Mouse (Mus musculus): ENCODE measurements around the gene Plch2. TPM values are rescaled to one million over a fixed set of nuclear protein-coding genes. Genes with fewer than 3 reads are reported as not detected.
A peak's percentile ranks its signal among the peaks of the same experiment; 100 is the strongest.

Plch2 gene
- polyA plus RNA-seq, 1 experiment from 2014 or later = 0.24 TPM

DNA sequence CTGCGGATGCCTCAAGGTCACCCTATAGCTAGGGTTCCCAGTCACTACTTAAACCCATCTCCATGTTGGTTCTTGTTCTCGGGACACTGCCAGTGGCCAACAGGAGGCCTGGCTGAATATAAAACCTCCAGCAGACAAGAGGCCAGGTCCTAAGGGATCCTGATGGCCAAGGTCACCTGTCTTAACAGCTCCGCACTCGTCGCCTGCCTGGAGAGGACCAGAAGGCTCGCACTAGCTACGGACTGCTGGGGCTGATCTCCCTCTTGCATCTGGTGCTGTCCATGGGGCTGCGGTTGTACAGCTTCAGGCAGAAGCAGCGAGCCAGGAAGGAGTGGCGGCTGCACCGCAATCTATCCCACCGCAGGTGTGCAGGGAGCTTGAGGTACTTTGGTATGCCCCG lies 13.6 kb upstream of the Plch2 start:
- Histone ChIP-seq H3K4me1 (peaks cover 38% of the 10 kb centered on the region), H3K4me2 (no peak overlapping the region), H3K4me3 (no peak overlapping the region), H3K27ac (no peak overlapping the region), H3K27me3 (replicated peaks) (no peaks in the 10 kb centered on the region), H3K9me3 (replicated peaks) (no peaks in the 10 kb centered on the region), H3K9ac (no peak overlapping the region), H3K36me3 (peaks cover 74% of the 10 kb centered on the region)
- WGBS (ENCODE audit: insufficient replicate concordance) = 91% methylated on average over 13 of the region's 13 CpGs
- ATAC-seq = no peak

GRCm38 (mm10) chr4:155069191-155069590 lies 12.6 kb upstream of the Plch2 start:
- Histone ChIP-seq H3K4me2 (no peak overlapping the region), H3K4me3 (no peak overlapping the region), H3K36me3 (peaks cover 64% of the 10 kb centered on the region), H3K9ac (no peak overlapping the region), H3K9me3 (replicated peaks) (no peaks in the 10 kb centered on the region), H3K27ac (peak overlapping the region; percentile 27; the same call in 1 of the 2 replicates), H3K4me1 (peaks cover 41% of the 10 kb centered on the region), H3K27me3 (replicated peaks) (no peaks in the 10 kb centered on the region)
- ATAC-seq = no peak
- 87% methylated on average over 6 of the region's 6 CpGs for WGBS (ENCODE audit: insufficient replicate concordance)

- Histone ChIP-seq H3K36me3 (peaks cover 57% of the 10 kb centered on the region), H3K4me3 (peak overlapping the region; percentile 66; the same call in 1 of the 2 replicates), H3K4me2 (peak overlapping the region; percentile 81), H3K27ac (peak overlapping the region; percentile 27; the same call in 1 of the 2 replicates), H3K4me1 (peaks cover 47% of the 10 kb centered on the region), H3K9ac (0 out of 2 replicates have a peak overlapping the region, but pooled peaks have one; percentile 83), H3K27me3 (replicated peaks) (peaks cover 4% of the 10 kb centered on the region; the same call in 1 of the 2 replicates), H3K9me3 (replicated peaks) (no peaks in the 10 kb centered on the region)
- no peak for ATAC-seq
- 84% methylated on average over 20 of the region's 20 CpGs for WGBS (ENCODE audit: insufficient replicate concordance)
Observed at GRCm38 (mm10) chr4:155068357-155068972, 11.9 kb upstream of the Plch2 start.

GRCm38 (mm10) chr4:155066834-155067522 lies 10.4 kb upstream of the Plch2 start, which contains the start of gene Pex10:
TSS of gene Pex10 (plus strand) at chr4:155067016.
- Histone ChIP-seq H3K27me3 (replicated peaks) (peaks cover 14% of the 10 kb centered on the region), H3K9ac (peak within 1 kb of the TSS; percentile 83), H3K27ac (peak within 1 kb of the TSS; percentile 87), H3K36me3 (peaks cover 42% of the 10 kb centered on the region), H3K4me3 (peak within 1 kb of the TSS; percentile 66), H3K4me2 (peak within 1 kb of the TSS; percentile 81), H3K9me3 (replicated peaks) (no peaks in the 10 kb centered on the region), H3K4me1 (peaks cover 47% of the 10 kb centered on the region)
- under 1% methylated on average over 48 of the region's 48 CpGs for WGBS (ENCODE audit: insufficient replicate concordance)
- ATAC-seq = peak; percentile 92

DNA sequence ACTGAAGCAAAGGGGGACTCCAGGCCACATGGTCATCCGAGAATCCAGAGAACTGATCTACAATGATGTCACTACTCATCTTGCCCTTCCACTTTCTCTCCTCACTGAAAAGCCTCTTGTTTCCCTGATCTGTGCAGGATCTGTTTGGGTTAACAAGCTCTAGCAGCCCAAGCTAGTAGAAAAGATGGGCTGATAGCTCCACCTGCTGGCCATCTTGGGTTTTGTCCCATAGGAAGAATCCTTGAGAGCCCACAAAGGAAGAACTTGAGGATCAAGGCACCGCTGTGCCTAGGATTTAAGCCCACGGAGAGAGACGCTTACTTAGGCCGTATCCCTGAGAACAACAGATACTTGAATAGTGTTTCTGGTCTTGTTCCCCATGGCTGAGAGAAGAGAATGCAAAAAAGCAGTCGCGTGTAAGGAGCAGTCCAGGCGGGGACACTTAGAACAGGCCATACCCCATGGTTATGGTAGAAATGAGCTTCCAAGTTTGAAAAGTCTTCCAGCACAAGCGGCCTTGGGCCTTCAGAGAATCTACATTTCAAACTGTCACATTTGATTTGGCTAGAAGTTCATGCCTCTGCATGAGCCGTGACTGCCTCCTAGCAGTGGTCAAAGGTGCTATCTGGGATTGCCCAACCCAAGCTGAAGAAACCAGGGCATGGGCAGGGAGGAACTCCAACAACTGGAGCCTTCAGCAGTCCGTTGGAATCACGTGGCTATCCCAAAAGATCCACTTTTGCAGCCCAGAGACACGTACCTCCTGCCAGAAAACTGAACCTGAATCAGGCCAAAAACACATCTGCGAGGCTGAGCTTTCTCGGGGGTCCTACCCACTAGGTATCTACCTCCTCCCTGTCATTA lies 9.6 kb upstream of the Plch2 start:
- ATAC-seq = peak; percentile 65
- peaks cover 22% of the 10 kb centered on the region for H3K27me3 ChIP-seq (replicated peaks)

DNA sequence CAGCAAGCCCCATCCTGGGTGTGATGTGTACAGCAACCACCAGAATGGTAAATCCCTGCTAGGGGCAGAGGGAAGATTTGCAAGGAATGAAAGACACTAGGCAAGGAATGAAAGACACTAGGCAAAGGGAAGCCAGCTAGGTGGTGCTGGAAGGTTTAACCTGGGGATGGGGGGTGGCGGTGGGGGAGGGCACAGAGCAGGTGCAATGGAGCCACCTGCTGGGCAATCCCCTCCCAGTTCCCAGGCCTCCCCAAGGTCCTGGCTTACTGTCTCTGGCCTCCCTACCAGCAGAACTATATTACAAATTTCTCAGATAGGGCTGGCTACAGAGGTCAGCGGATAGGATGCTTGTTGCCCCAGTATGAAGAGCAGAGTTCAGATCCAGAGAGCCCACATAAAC lies 7.9 kb upstream of the Plch2 start:
- H3K4me1 ChIP-seq = peaks cover 43% of the 10 kb centered on the region
- no peak overlapping the region for H3K4me3 ChIP-seq
- WGBS (ENCODE audit: insufficient replicate concordance) = 65% methylated on average over 2 of the region's 2 CpGs
- peaks cover 30% of the 10 kb centered on the region for H3K27me3 ChIP-seq (replicated peaks)
- H3K36me3 ChIP-seq = peaks cover 17% of the 10 kb centered on the region
- ATAC-seq = no peak
- H3K9me3 ChIP-seq (replicated peaks) = no peaks in the 10 kb centered on the region
- H3K4me2 ChIP-seq = no peak overlapping the region
- no peak overlapping the region for H3K27ac ChIP-seq
- no peak overlapping the region for H3K9ac ChIP-seq

More for the DNA sequence above, 9.6 kb upstream of the Plch2 start:
- H3K4me1 ChIP-seq = peaks cover 47% of the 10 kb centered on the region
- 3% methylated on average over 15 of the region's 15 CpGs for WGBS (ENCODE audit: insufficient replicate concordance)
- H3K9ac ChIP-seq = peak overlapping the region; percentile 58
- peak overlapping the region; percentile 87 for H3K27ac ChIP-seq
- peak overlapping the region; percentile 81 for H3K4me2 ChIP-seq
- H3K4me3 ChIP-seq = peak overlapping the region; percentile 66
- no peaks in the 10 kb centered on the region for H3K9me3 ChIP-seq (replicated peaks)
- peaks cover 34% of the 10 kb centered on the region for H3K36me3 ChIP-seq

GRCm38 (mm10) chr4:155063895-155064294 lies 7.3 kb upstream of the Plch2 start:
- Histone ChIP-seq H3K9me3 (replicated peaks) (no peaks in the 10 kb centered on the region), H3K36me3 (peaks cover 11% of the 10 kb centered on the region), H3K9ac (no peak overlapping the region), H3K4me3 (no peak overlapping the region), H3K27ac (no peak overlapping the region), H3K4me2 (no peak overlapping the region), H3K4me1 (peaks cover 38% of the 10 kb centered on the region), H3K27me3 (replicated peaks) (peaks cover 36% of the 10 kb centered on the region)
- WGBS (ENCODE audit: insufficient replicate concordance) = 48% methylated on average over 3 of the region's 3 CpGs
- no peak for ATAC-seq

- Histone ChIP-seq H3K27ac (no peak overlapping the region), H3K27me3 (replicated peaks) (peaks cover 57% of the 10 kb centered on the region), H3K9ac (no peak overlapping the region)
Observed at GRCm38 (mm10) chr4:155058325-155058724, 1.7 kb upstream of the Plch2 start.

DNA sequence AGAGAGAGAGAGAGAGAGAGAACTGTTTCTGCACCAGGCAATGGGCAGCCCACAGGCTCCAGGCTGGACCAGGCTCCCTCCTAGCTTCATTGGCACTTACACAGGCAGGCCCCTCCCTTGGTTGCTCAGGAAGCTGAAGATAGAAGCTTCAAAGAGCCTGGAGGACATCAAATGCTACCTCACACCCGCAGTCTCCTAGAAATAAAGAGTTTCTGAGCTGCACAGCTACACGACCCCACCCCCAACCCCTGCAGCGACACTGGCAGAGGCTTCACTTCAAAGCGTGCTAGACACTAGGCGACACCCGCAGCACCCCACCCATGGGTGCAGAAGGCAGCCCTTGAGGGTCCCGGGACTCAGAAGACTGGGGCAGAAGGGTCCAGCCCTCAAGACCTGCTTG lies 6.5 kb downstream of the Plch2 start:
- H3K27me3 ChIP-seq (replicated peaks) = peaks cover 61% of the 10 kb centered on the region
- WGBS (ENCODE audit: insufficient replicate concordance) = 58% methylated on average over 7 of the region's 7 CpGs

More at GRCm38 (mm10) chr4:155058325-155058724, 1.7 kb upstream of the Plch2 start:
- H3K4me3 ChIP-seq = no peak overlapping the region
- no peak overlapping the region for H3K4me2 ChIP-seq
- WGBS (ENCODE audit: insufficient replicate concordance) = 42% methylated on average over 10 of the region's 10 CpGs
- no peaks in the 10 kb centered on the region for H3K4me1 ChIP-seq
- H3K36me3 ChIP-seq = no peaks in the 10 kb centered on the region
- no peak for ATAC-seq
- H3K9me3 ChIP-seq (replicated peaks) = no peaks in the 10 kb centered on the region

GRCm38 (mm10) chr4:155046636-155047035 lies 9.9 kb downstream of the Plch2 start:
- no peak for ATAC-seq
- peaks cover 83% of the 10 kb centered on the region for H3K27me3 ChIP-seq (replicated peaks)
- no peak overlapping the region for H3K4me2 ChIP-seq
- H3K4me1 ChIP-seq = no peaks in the 10 kb centered on the region
- no peak overlapping the region for H3K27ac ChIP-seq
- no peak overlapping the region for H3K4me3 ChIP-seq
- H3K9ac ChIP-seq = no peak overlapping the region
- H3K36me3 ChIP-seq = no peaks in the 10 kb centered on the region
- whole genome bisulfite sequencing (ENCODE audit: insufficient replicate concordance) = 61% methylated on average over 14 of the region's 14 CpGs
- H3K9me3 ChIP-seq (replicated peaks) = no peaks in the 10 kb centered on the region

More for the DNA sequence above, 6.5 kb downstream of the Plch2 start:
- H3K27ac ChIP-seq = no peak overlapping the region
- no peak overlapping the region for H3K4me2 ChIP-seq
- no peaks in the 10 kb centered on the region for H3K36me3 ChIP-seq
- H3K9me3 ChIP-seq (replicated peaks) = no peaks in the 10 kb centered on the region
- no peak for ATAC-seq
- no peaks in the 10 kb centered on the region for H3K4me1 ChIP-seq
- no peak overlapping the region for H3K9ac ChIP-seq
- H3K4me3 ChIP-seq = no peak overlapping the region

GRCm38 (mm10) chr4:155043289-155043625 lies 13.3 kb downstream of the Plch2 start:
- H3K4me3 ChIP-seq = peak overlapping the region; percentile 24; the same call in 1 of the 2 replicates
- no peaks in the 10 kb centered on the region for H3K9me3 ChIP-seq (replicated peaks)
- H3K4me2 ChIP-seq = peak overlapping the region; percentile 53
- H3K36me3 ChIP-seq = no peaks in the 10 kb centered on the region
- WGBS (ENCODE audit: insufficient replicate concordance) = 3% methylated on average over 25 of the region's 25 CpGs
- H3K27me3 ChIP-seq (replicated peaks) = peaks cover 87% of the 10 kb centered on the region
- H3K4me1 ChIP-seq = no peaks in the 10 kb centered on the region
- no peak overlapping the region for H3K27ac ChIP-seq
- no peak overlapping the region for H3K9ac ChIP-seq
- no peak for ATAC-seq

All from liver, embryonic 12.5 days (tissue).